Mouse (Mus musculus): ENCODE measurements around the gene Frs2. TPM values are rescaled to one million over a fixed set of nuclear protein-coding genes. Genes with fewer than 3 reads are reported as not detected.
A peak's percentile ranks its signal among the peaks of the same experiment; 100 is the strongest.
"Not testable (repeated sequence)": the region's sequence is repeated elsewhere in the genome, so short reads cannot be mapped to it uniquely, and the experiment has no call there.

The Frs2 gene
- polyA plus RNA-seq, 1 experiment, result 37.8 TPM

DNA sequence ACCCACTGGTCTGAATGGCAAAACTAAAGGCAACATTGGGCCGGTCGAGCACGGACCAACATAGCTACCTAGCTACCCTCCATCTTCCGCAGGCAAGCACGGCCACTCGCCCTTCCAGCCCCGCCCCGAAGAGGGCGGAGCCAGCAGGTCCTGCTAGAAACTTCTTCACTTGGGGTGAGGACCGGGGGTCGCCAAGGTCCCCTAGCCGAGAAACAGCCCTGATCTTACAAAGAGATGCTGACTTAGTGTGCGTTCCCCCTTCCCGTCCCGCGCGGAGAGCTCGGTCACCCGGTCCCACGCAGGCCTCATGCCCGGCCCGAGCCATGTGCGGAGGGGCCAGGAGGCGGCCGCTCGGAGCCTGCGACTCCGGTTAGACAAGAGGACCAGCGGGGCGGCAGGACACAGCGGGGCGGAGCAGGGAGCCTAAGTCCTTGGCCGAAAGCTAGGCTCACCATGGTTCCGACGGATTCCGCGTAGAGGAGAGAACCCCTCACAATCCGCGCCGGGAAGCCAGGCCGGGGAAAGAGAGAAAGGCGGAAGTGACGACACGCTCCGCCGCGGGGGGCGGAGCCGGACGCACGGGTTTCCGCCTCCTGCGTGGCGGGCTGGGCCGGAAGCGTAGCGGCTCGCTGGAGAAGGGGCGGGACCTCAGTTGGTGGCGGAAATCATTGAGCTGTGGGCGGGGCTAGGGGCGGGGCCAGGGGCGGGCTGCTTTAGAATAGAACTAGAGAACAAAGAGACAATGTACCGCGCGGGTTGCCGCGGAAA is 84.9 kb downstream of the Frs2 start, which contains the start of gene Cct2:
Gene Cct2, minus strand, starts transcription at position 561 of the 768 bp plus-strand sequence.
- TF ChIP-seq POLR2A (IDR thresholded peaks at IDR 0.05; ENCODE audit: borderline replicate concordance, extremely low read depth, insufficient read depth, insufficient read length, poor library complexity, severe bottlenecking) (peak; percentile 31; the same call in 1 of the 2 replicates), CTCF (IDR thresholded peaks at IDR 0.05; ENCODE audit: borderline replicate concordance, extremely low read depth, insufficient read depth, insufficient read length) (no peak)
- DNase-seq (ENCODE audit: low read depth), result peak; percentile 99

- no peak for DNase-seq (ENCODE audit: low read depth)
- TF ChIP-seq POLR2A (IDR thresholded peaks at IDR 0.05; ENCODE audit: borderline replicate concordance, extremely low read depth, insufficient read depth, insufficient read length, poor library complexity, severe bottlenecking) (no peak), CTCF (IDR thresholded peaks at IDR 0.05; ENCODE audit: borderline replicate concordance, extremely low read depth, insufficient read depth, insufficient read length) (no peak)
Measured at GRCm38 (mm10) chr10:117062894-117063253, 85.5 kb downstream of the Frs2 start.

- no peak for DNase-seq (ENCODE audit: low read depth)
- TF ChIP-seq POLR2A (IDR thresholded peaks at IDR 0.05; ENCODE audit: borderline replicate concordance, extremely low read depth, insufficient read depth, insufficient read length, poor library complexity, severe bottlenecking) (no peak), CTCF (IDR thresholded peaks at IDR 0.05; ENCODE audit: borderline replicate concordance, extremely low read depth, insufficient read depth, insufficient read length) (no peak)
Measured at GRCm38 (mm10) chr10:117055668-117056067, 92.7 kb downstream of the Frs2 start.

- TF ChIP-seq POLR2A (IDR thresholded peaks at IDR 0.05; ENCODE audit: borderline replicate concordance, extremely low read depth, insufficient read depth, insufficient read length, poor library complexity, severe bottlenecking), result no peak
- TF ChIP-seq CTCF (IDR thresholded peaks at IDR 0.05; ENCODE audit: borderline replicate concordance, extremely low read depth, insufficient read depth, insufficient read length), result no peak
- no peak for DNase-seq (ENCODE audit: low read depth)
Measured at GRCm38 (mm10) chr10:117049961-117050597, 98.3 kb downstream of the Frs2 start.

GRCm38 (mm10) chr10:117049253-117049652 is 99.1 kb downstream of the Frs2 start:
- DNase-seq (ENCODE audit: low read depth), result no peak
- TF ChIP-seq CTCF (IDR thresholded peaks at IDR 0.05; ENCODE audit: borderline replicate concordance, extremely low read depth, insufficient read depth, insufficient read length), result no peak

- TF ChIP-seq POLR2A (IDR thresholded peaks at IDR 0.05; ENCODE audit: borderline replicate concordance, extremely low read depth, insufficient read depth, insufficient read length, poor library complexity, severe bottlenecking) (no peak), CTCF (IDR thresholded peaks at IDR 0.05; ENCODE audit: borderline replicate concordance, extremely low read depth, insufficient read depth, insufficient read length) (no peak)
- peak; percentile 49 for DNase-seq (ENCODE audit: low read depth)
Measured at GRCm38 (mm10) chr10:117045175-117046056, 102.9 kb downstream of the Frs2 start, which contains the start of gene Lrrc10. Lrrc10 (plus strand) TSS chr10:117045341.

GRCm38 (mm10) chr10:117043497-117044166 is 104.7 kb downstream of the Frs2 start:
- DNase-seq (ENCODE audit: low read depth), result not testable (repeated sequence)

DNA sequence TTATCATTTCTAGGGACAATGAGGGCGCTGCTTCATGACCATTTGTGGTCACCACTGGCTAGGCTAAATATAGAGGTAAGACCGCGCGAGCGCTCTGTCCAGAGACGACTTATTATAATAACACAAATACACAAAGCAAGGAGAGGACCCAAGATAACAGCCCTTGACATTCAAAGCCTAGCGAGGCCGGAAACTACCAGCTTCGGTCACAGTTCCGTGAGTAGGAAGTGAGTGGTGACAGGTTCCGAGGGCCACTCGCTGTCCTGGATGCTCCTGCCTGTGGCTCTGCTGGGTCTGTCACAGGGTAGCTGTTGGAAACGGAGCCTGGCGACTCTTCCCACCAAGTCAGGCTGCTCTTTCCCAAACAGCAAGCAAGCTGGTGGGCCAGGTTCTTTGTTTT is 106.0 kb downstream of the Frs2 start:
- no peak for DNase-seq (ENCODE audit: low read depth)
- no peak for TF ChIP-seq POLR2A (IDR thresholded peaks at IDR 0.05; ENCODE audit: borderline replicate concordance, extremely low read depth, insufficient read depth, insufficient read length, poor library complexity, severe bottlenecking)
- TF ChIP-seq CTCF (IDR thresholded peaks at IDR 0.05; ENCODE audit: borderline replicate concordance, extremely low read depth, insufficient read depth, insufficient read length), result no peak

DNA sequence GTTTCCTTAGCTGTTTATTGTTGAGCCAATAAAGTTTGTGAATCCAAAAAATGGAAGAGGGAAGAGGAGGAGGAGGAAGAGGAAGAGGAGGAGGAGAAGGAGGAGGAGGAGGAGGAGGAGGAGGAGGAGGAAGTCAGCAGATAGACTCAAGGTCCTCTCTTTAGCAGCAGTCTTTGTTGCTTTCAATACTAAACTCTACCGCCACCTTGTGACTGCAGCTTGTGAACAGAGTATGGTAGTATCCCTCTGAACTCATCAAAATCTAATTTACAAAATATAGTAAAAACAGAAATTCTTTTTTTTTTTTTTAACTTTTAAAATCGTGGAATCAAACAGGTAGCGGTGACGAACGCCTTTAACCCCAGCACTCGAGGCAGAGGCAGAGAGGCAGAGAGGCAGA is 108.0 kb downstream of the Frs2 start:
- DNase-seq (ENCODE audit: low read depth), result peak; percentile 48
- peak; percentile 32; the same call in 1 of the 2 replicates for TF ChIP-seq CTCF (IDR thresholded peaks at IDR 0.05; ENCODE audit: borderline replicate concordance, extremely low read depth, insufficient read depth, insufficient read length)
- no peak for TF ChIP-seq POLR2A (IDR thresholded peaks at IDR 0.05; ENCODE audit: borderline replicate concordance, extremely low read depth, insufficient read depth, insufficient read length, poor library complexity, severe bottlenecking)

DNA sequence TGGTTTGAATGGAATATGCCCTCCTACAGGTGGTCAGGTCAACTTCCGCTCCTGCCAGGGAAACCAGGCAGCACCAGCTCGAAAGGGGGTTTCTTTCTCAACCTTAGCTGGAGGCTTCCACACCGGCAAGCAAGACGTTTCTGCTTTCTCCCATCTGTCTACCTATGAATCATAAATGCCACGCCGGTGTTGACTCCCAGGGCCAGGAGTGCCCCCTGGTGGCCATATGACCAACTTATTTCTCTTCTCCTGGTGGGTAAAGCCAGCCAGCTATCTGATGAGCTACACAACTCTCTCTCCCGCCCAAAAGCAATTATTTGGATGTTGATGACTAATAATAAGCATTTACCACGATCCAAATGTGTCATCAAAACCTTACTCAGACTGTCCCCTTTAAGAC is 114.5 kb downstream of the Frs2 start:
- DNase-seq (ENCODE audit: low read depth), result peak; percentile 81
- TF ChIP-seq CTCF (IDR thresholded peaks at IDR 0.05; ENCODE audit: borderline replicate concordance, extremely low read depth, insufficient read depth, insufficient read length) (peak; percentile 69), POLR2A (IDR thresholded peaks at IDR 0.05; ENCODE audit: borderline replicate concordance, extremely low read depth, insufficient read depth, insufficient read length, poor library complexity, severe bottlenecking) (no peak)

DNA sequence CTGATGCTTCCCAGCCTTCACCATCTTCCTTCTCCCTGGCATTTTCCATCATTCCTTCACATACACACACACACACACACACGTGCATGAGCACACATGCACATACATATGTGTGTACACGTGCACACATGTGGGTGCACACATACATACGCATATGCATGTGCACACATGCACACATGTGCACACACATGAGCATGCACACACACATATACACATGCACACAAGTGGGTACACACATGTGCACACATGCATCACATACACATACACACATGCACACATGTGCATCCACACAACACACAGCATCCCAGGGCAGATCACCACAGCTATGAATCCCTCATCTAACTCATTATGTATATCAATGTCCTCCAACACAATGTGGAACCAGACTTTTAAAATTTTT is 117.2 kb downstream of the Frs2 start:
- TF ChIP-seq POLR2A (IDR thresholded peaks at IDR 0.05; ENCODE audit: borderline replicate concordance, extremely low read depth, insufficient read depth, insufficient read length, poor library complexity, severe bottlenecking) (no peak), CTCF (IDR thresholded peaks at IDR 0.05; ENCODE audit: borderline replicate concordance, extremely low read depth, insufficient read depth, insufficient read length) (no peak)
- DNase-seq (ENCODE audit: low read depth), result no peak

Data from brain, embryonic 14.5 days (tissue).